Mouse (Mus musculus) embryonic facial prominence, embryonic 11.5 days (tissue): ENCODE results near the gene Tma7. TPM values are rescaled to one million over a fixed set of nuclear protein-coding genes. Genes with fewer than 3 reads are reported as not detected.

Source experiments
- polyA plus RNA-seq: library from polyadenylated mRNA; unstranded; fragments of >200 nt; fragmentation: Nextera tagmentation; extraction: Ambion mirVana; gene quantifications from 2 replicates; pipeline ENCODE4 v1.2.1, GENCODE M21; 2014

Tma7 gene
- polyA plus RNA-seq, 1 experiment from 2014 or later, result 898 TPM

Other genes starting within 250 kb of the Tma7 start
- 14.5 and 15.5 TPM in 2 replicates for gene Slc26a6, start 229.3 kb downstream of the Tma7 start, polyA plus RNA-seq
- not detected in 2 replicates for gene Tmem89, start 168.0 kb downstream of the Tma7 start, polyA plus RNA-seq
- 412 and 422 TPM in 2 replicates for gene Uqcrc1, start 146.0 kb downstream of the Tma7 start, polyA plus RNA-seq
- 1.1 and 2.4 TPM in 2 replicates for gene Col7a1, start 129.0 kb downstream of the Tma7 start, polyA plus RNA-seq
- gene Ucn2, start 96.6 kb downstream of the Tma7 start, polyA plus RNA-seq, result 0.25 TPM in 1 of 2 replicates, not detected in the other
- 7.8 TPM in 2 replicates for gene Pfkfb4, start 90.8 kb downstream of the Tma7 start, polyA plus RNA-seq
- gene Shisa5, start 44.0 kb downstream of the Tma7 start, polyA plus RNA-seq, result 33.2 and 37.0 TPM in 2 replicates
- gene Trex1, start 22.9 kb downstream of the Tma7 start, polyA plus RNA-seq, result 4.5 and 7.8 TPM in 2 replicates
- 26.3 and 27.2 TPM in 2 replicates for gene Atrip, start 8.5 kb downstream of the Tma7 start, polyA plus RNA-seq
- gene Ccdc51, start 94 bp downstream of the Tma7 start, polyA plus RNA-seq, result 13.3 and 15.3 TPM in 2 replicates
- 9.6 and 10.1 TPM in 2 replicates for gene Plxnb1, start 12.8 kb upstream of the Tma7 start, polyA plus RNA-seq
- gene Fbxw21, start 79.5 kb upstream of the Tma7 start, polyA plus RNA-seq, result not detected in 2 replicates
- gene Fbxw13, start 113.4 kb upstream of the Tma7 start, polyA plus RNA-seq, result not detected in 2 replicates
- not detected in 2 replicates for gene Fbxw20, start 152.2 kb upstream of the Tma7 start, polyA plus RNA-seq
- gene Fbxw14, start 205.1 kb upstream of the Tma7 start, polyA plus RNA-seq, result not detected in 2 replicates